Mouse (Mus musculus): ENCODE measurements around the gene Gm4969.

DNA sequence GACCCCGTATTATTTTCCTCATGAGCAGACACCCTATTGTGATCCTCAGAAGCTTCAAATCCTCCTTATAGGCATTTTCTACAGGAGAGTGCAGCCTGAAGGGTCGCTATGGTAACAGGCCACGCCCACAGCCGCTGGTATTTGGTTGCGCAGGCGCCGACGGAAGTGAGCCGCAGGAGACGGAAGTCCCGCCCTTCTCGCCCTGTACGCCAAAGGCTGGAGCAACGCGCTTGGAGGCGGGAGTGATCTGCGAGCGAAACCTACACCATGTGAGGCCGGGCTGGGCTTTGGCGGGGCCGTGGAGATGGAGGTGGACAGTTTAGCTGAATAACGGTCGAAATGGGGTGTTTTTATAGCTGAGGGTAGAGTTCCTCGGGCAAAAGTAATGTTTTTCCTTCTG is 31.5 kb upstream of the Gm4969 start, which contains the start of gene Snrpd2:
- TF ChIP-seq CTCF (IDR thresholded peaks at IDR 0.05; ENCODE audit: control insufficient read depth, insufficient read depth, insufficient replicate concordance, low read depth, low read length), result no peak
- TF ChIP-seq POLR2A (IDR thresholded peaks at IDR 0.05; ENCODE audit: control insufficient read depth, low read depth, low read length), result peak; percentile 90
